ENCODE assay signal across 8 mouse cellular contexts in genomic region chr3:50443421-50443916, GRCm38 (mm10). TPM values are rescaled to one million over a fixed set of nuclear protein-coding genes. Genes with fewer than 3 reads are reported as not detected.
DNase-seq lines count a peak whose midpoint lies in the region; ATAC-seq and TF ChIP-seq lines count a peak whose summit lies in the region.

Slc7a11 (minus strand) TSS chr3:50443614.

- peak within 1 kb of the TSS; percentile 18 for H3K4me3 ChIP-seq in heart, embryonic 11.5 days (ENCODE audit: low read depth, low read length)
- H3K4me3 ChIP-seq in forebrain, embryonic 15.5 days: peak within 1 kb of the TSS; percentile 28
- peak within 1 kb of the TSS; percentile 18 to 25 for H3K4me3 ChIP-seq in liver, embryonic 14.5 days (ENCODE audit: insufficient read depth in 1 of 2, low read depth in 2 of 2, low read length in 2 of 2)

- H3K36me3 ChIP-seq in heart, embryonic 11.5 days (ENCODE audit: control insufficient read depth, insufficient read depth, low read length): no peaks in the 10 kb centered on the region
- no peaks in the 10 kb centered on the region for H3K36me3 ChIP-seq in forebrain, embryonic 15.5 days
- H3K36me3 ChIP-seq in liver, embryonic 14.5 days (replicated peaks; ENCODE audit: control insufficient read depth, insufficient read depth, low read depth): no peaks in the 10 kb centered on the region

- H3K27me3 ChIP-seq in heart, embryonic 11.5 days (ENCODE audit: control insufficient read depth, insufficient read depth, low read length): no peaks in the 10 kb centered on the region
- no peaks in the 10 kb centered on the region for H3K27me3 ChIP-seq in forebrain, embryonic 15.5 days
- H3K27me3 ChIP-seq in liver, embryonic 14.5 days (ENCODE audit: control insufficient read depth, insufficient read depth, low read length): no peaks in the 10 kb centered on the region

- no peaks in the 10 kb centered on the region for H3K9me3 ChIP-seq in heart, embryonic 11.5 days (replicated peaks; ENCODE audit: control insufficient read depth, low read length)
- no peaks in the 10 kb centered on the region for H3K9me3 ChIP-seq in forebrain, embryonic 15.5 days
- H3K9me3 ChIP-seq in liver, embryonic 14.5 days (ENCODE audit: control insufficient read depth, low read length): no peaks in the 10 kb centered on the region

- peak within 1 kb of the TSS; percentile 72 for H3K4me2 ChIP-seq in heart, embryonic 11.5 days
- H3K4me2 ChIP-seq in forebrain, embryonic 15.5 days (replicated peaks): peak within 1 kb of the TSS; percentile 53
- H3K4me2 ChIP-seq in liver, embryonic 14.5 days (ENCODE audit: low read depth): peak within 1 kb of the TSS; percentile 53

- 4% methylated on average over 11 of the region's 11 CpGs for WGBS in heart, embryonic 11.5 days (ENCODE audit: insufficient replicate concordance)
- under 1% methylated on average over 11 of the region's 11 CpGs for WGBS in forebrain, embryonic 15.5 days
- 2% methylated on average over 11 of the region's 11 CpGs for WGBS in liver, embryonic 14.5 days (ENCODE audit: insufficient replicate concordance)

- DNase-seq in heart, postnatal 25 days (ENCODE audit: low spot score): no peak
- DNase-seq in adrenal gland, adult 8-10 months: peak; percentile 13
- DNase-seq in kidney, adult 9 months: peak; percentile 21
- peak; percentile 36 to 46 (median 42) for DNase-seq in liver, embryonic 14.5 days (ENCODE audit: low read depth in 3 of 3, low spot score in 3 of 3)
- DNase-seq in naive thymus-derived CD4-positive, alpha-beta T cell, adult 2 months (ENCODE audit: low read depth): peak; percentile 27
- DNase-seq in thymus, postnatal 25 days: peak; percentile 72

- H3K27ac ChIP-seq in heart, embryonic 11.5 days (ENCODE audit: low read depth, low read length): no peak within 1 kb of the TSS
- no peak within 1 kb of the TSS for H3K27ac ChIP-seq in forebrain, embryonic 15.5 days (replicated peaks)
- H3K27ac ChIP-seq in liver, embryonic 14.5 days: no peak within 1 kb of the TSS

- no peak; the same call in 1 of the 2 replicates for ATAC-seq in heart, embryonic 11.5 days (replicated peaks; ENCODE audit: insufficient number of reproducible peaks, low FRiP score, low TSS enrichment)
- peak; percentile 83 for ATAC-seq in forebrain, embryonic 15.5 days (replicated peaks)
- ATAC-seq in liver, embryonic 14.5 days (ENCODE audit: insufficient read depth): peak; percentile 59; the same call in 1 of the 2 replicates

- H3K4me1 ChIP-seq in heart, embryonic 11.5 days (ENCODE audit: control insufficient read depth, insufficient read depth, low read length): no peaks in the 10 kb centered on the region
- peaks cover 12% of the 10 kb centered on the region; the same call in 1 of the 2 replicates for H3K4me1 ChIP-seq in forebrain, embryonic 15.5 days
- H3K4me1 ChIP-seq in liver, embryonic 14.5 days (replicated peaks; ENCODE audit: control insufficient read depth in 2 of 2, insufficient read depth in 2 of 2, low read length in 1 of 2): no peaks in the 10 kb centered on the region

- peak within 1 kb of the TSS; percentile 46; the same call in 1 of the 2 replicates for H3K9ac ChIP-seq in heart, embryonic 11.5 days (ENCODE audit: low read depth, low read length)
- H3K9ac ChIP-seq in forebrain, embryonic 15.5 days (replicated peaks): peak within 1 kb of the TSS; percentile 32; the same call in 1 of the 2 replicates
- H3K9ac ChIP-seq in liver, embryonic 14.5 days (replicated peaks): peak within 1 kb of the TSS; percentile 23; the same call in 1 of the 2 replicates

- no peak for TF ChIP-seq CTCF in liver, embryonic 14.5 days (IDR thresholded peaks at IDR 0.05; ENCODE audit: low read depth)

- intact Hi-C loops in heart, postnatal 25 days (cut with DNase I): no loop called here

- TF ChIP-seq EP300 in liver, embryonic 14.5 days (IDR thresholded peaks at IDR 0.05; ENCODE audit: low read depth): 0 out of 2 replicates have a peak, but pooled peaks have one; percentile 15

RNA-seq across cellular contexts. Expression of gene Slc7a11, which starts in this region (rescaled TPM):
- 0.06 and 0.07 TPM in 2 replicates for polyA plus RNA-seq in heart, embryonic 11.5 days (2014; fragmentation: Nextera tagmentation; extraction: Ambion mirVana)
- under 1 TPM in 1 of 2 experiments, not detected in 1; 0.05 TPM for total RNA-seq in heart, postnatal 25 days (2021)
- under 1 TPM; 0.52 to 0.78 (median 0.61) TPM for total RNA-seq in adrenal gland, adult 8-10 months (2022)
- polyA plus RNA-seq in forebrain, embryonic 15.5 days (2015; fragmentation: Nextera tagmentation; extraction: Ambion mirVana): 2.0 and 2.1 TPM in 2 replicates
- polyA plus RNA-seq in liver, embryonic 14.5 days (2012; rRNA removed): 0.02 and 0.15 TPM in 2 replicates
- 0.04 and 0.15 TPM in 2 replicates for polyA plus RNA-seq in liver, embryonic 14.5 days (2014; fragmentation: Nextera tagmentation; extraction: Ambion mirVana)

Comparison
In these comparisons a context has a peak if more than half of its experiments do, and no peak if none do; other contexts are left out.
1. Peak in DNase-seq in adrenal gland, adult 8-10 months; RNA of the gene not detected or under 1 TPM.
2. Peak in DNase-seq, ATAC-seq, H3K4me3 ChIP-seq, H3K9ac ChIP-seq and H3K4me2 ChIP-seq in liver, embryonic 14.5 days; RNA of the gene not detected or under 1 TPM.